Mouse (Mus musculus): Measurements from ENCODE around the gene Wfdc17. TPM values are rescaled to one million over a fixed set of nuclear protein-coding genes. Genes with fewer than 3 reads are reported as not detected.
A peak's percentile ranks its signal among the peaks of the same experiment; 100 is the strongest.

The Wfdc17 gene
- polyA plus RNA-seq, 1 experiment, result not detected

- H3ac ChIP-seq (ENCODE audit: control insufficient read depth, insufficient read length, low read depth), result no peak overlapping the region
- TF ChIP-seq CTCF (IDR thresholded peaks at IDR 0.05; ENCODE audit: control insufficient read depth, insufficient read depth, insufficient read length) (no peak), USF1 (IDR thresholded peaks at IDR 0.05; ENCODE audit: low read depth) (no peak), CEBPB (IDR thresholded peaks at IDR 0.05; ENCODE audit: low read depth) (no peak), MYOG (IDR thresholded peaks at IDR 0.05; ENCODE audit: control insufficient read depth, extremely low read depth, insufficient read length) (no peak), MAX (IDR thresholded peaks at IDR 0.05) (no peak), FOSL1 (IDR thresholded peaks at IDR 0.05; ENCODE audit: insufficient read depth, low read length, poor library complexity, severe bottlenecking) (no peak), MYOD1 (IDR thresholded peaks at IDR 0.05; ENCODE audit: control insufficient read depth, insufficient read length, low read depth) (no peak)
- H3K4me3 ChIP-seq (ENCODE audit: insufficient read depth, poor library complexity, severe bottlenecking), result no peak overlapping the region
- H3K79me2 ChIP-seq (ENCODE audit: control insufficient read depth, insufficient read depth), result no peaks in the 10 kb centered on the region
- no peaks in the 10 kb centered on the region for H3K79me3 ChIP-seq (ENCODE audit: low read depth)
- peaks cover 30% of the 10 kb centered on the region for H3K27me3 ChIP-seq (ENCODE audit: control insufficient read depth, insufficient read depth, insufficient read length)
- no peaks in the 10 kb centered on the region for H3K36me3 ChIP-seq (ENCODE audit: control insufficient read depth, insufficient read depth)
These were observed 43.8 kb downstream of the Wfdc17 start for GRCm38 (mm10) chr11:83747376-83748265.

GRCm38 (mm10) chr11:83753581-83754181 lies 49.9 kb downstream of the Wfdc17 start, which contains the start of gene Heatr6:
Heatr6 (plus strand) TSS chr11:83753696.
- H3K79me3 ChIP-seq (ENCODE audit: low read depth), result peaks cover 19% of the 10 kb centered on the region
- peaks cover 30% of the 10 kb centered on the region for H3K36me3 ChIP-seq (ENCODE audit: control insufficient read depth, insufficient read depth)
- H3K4me3 ChIP-seq (ENCODE audit: insufficient read depth, poor library complexity, severe bottlenecking), result peak within 1 kb of the TSS; percentile 84
- peaks cover 22% of the 10 kb centered on the region for H3K79me2 ChIP-seq (ENCODE audit: control insufficient read depth, insufficient read depth)
- peak; percentile 18 for TF ChIP-seq MAX (IDR thresholded peaks at IDR 0.05)
- no peak for TF ChIP-seq MYOG (IDR thresholded peaks at IDR 0.05; ENCODE audit: control insufficient read depth, extremely low read depth, insufficient read length)
- no peak for TF ChIP-seq USF1 (IDR thresholded peaks at IDR 0.05; ENCODE audit: low read depth)
- H3K27me3 ChIP-seq (ENCODE audit: control insufficient read depth, insufficient read depth, insufficient read length), result no peaks in the 10 kb centered on the region
- H3ac ChIP-seq (ENCODE audit: control insufficient read depth, insufficient read length, low read depth), result peak within 1 kb of the TSS; percentile 89

GRCm38 (mm10) chr11:83754227-83754626 lies 50.4 kb downstream of the Wfdc17 start:
- Histone ChIP-seq H3ac (ENCODE audit: control insufficient read depth, insufficient read length, low read depth) (peak overlapping the region; percentile 89), H3K36me3 (ENCODE audit: control insufficient read depth, insufficient read depth) (peaks cover 35% of the 10 kb centered on the region), H3K27me3 (ENCODE audit: control insufficient read depth, insufficient read depth, insufficient read length) (no peaks in the 10 kb centered on the region), H3K79me3 (ENCODE audit: low read depth) (peaks cover 19% of the 10 kb centered on the region), H3K79me2 (ENCODE audit: control insufficient read depth, insufficient read depth) (peaks cover 22% of the 10 kb centered on the region), H3K4me3 (ENCODE audit: insufficient read depth, poor library complexity, severe bottlenecking) (peak overlapping the region; percentile 84)
- TF ChIP-seq USF1 (IDR thresholded peaks at IDR 0.05; ENCODE audit: low read depth) (no peak), MYOG (IDR thresholded peaks at IDR 0.05; ENCODE audit: control insufficient read depth, extremely low read depth, insufficient read length) (no peak), CEBPB (IDR thresholded peaks at IDR 0.05; ENCODE audit: low read depth) (no peak), MAX (IDR thresholded peaks at IDR 0.05) (no peak), CTCF (IDR thresholded peaks at IDR 0.05; ENCODE audit: control insufficient read depth, insufficient read depth, insufficient read length) (no peak), MYOD1 (IDR thresholded peaks at IDR 0.05; ENCODE audit: control insufficient read depth, insufficient read length, low read depth) (no peak), FOSL1 (IDR thresholded peaks at IDR 0.05; ENCODE audit: insufficient read depth, low read length, poor library complexity, severe bottlenecking) (no peak)

Other genes starting within 250 kb of the Wfdc17 start
- gene Mmp28, start 240.9 kb upstream of the Wfdc17 start, polyA plus RNA-seq (2012; fragmentation: generic; extraction: Trizol), result 2.3 TPM
- gene Taf15, start 230.9 kb upstream of the Wfdc17 start, polyA plus RNA-seq (2012; fragmentation: generic; extraction: Trizol), result 44.6 TPM
- gene Heatr9, start 181.8 kb upstream of the Wfdc17 start, polyA plus RNA-seq (2012; fragmentation: generic; extraction: Trizol), result not detected
- 0.13 TPM for gene Ccl5, start 173.5 kb upstream of the Wfdc17 start, polyA plus RNA-seq (2012; fragmentation: generic; extraction: Trizol)
- 2.5 TPM for gene Ccl9, start 125.4 kb upstream of the Wfdc17 start, polyA plus RNA-seq (2012; fragmentation: generic; extraction: Trizol)
- gene Ccl6, start 110.9 kb upstream of the Wfdc17 start, polyA plus RNA-seq (2012; fragmentation: generic; extraction: Trizol), result not detected
- not detected for gene Rpl9-ps1, start 58.4 kb upstream of the Wfdc17 start, polyA plus RNA-seq (2012; fragmentation: generic; extraction: Trizol)
- gene Ccl3, start 54.6 kb upstream of the Wfdc17 start, polyA plus RNA-seq (2012; fragmentation: generic; extraction: Trizol), result not detected
- gene Ccl4, start 41.4 kb upstream of the Wfdc17 start, polyA plus RNA-seq (2012; fragmentation: generic; extraction: Trizol), result not detected
- not detected for gene Wfdc18, start 5.0 kb downstream of the Wfdc17 start, polyA plus RNA-seq (2012; fragmentation: generic; extraction: Trizol)
- not detected for gene Wfdc21, start 42.9 kb downstream of the Wfdc17 start, polyA plus RNA-seq (2012; fragmentation: generic; extraction: Trizol)
- gene Heatr6, start 49.7 kb downstream of the Wfdc17 start, polyA plus RNA-seq (2012; fragmentation: generic; extraction: Trizol), result 10.2 TPM
- gene Hnf1b, start 146.1 kb downstream of the Wfdc17 start, polyA plus RNA-seq (2012; fragmentation: generic; extraction: Trizol), result not detected
- gene Ddx52, start 238.1 kb downstream of the Wfdc17 start, polyA plus RNA-seq (2012; fragmentation: generic; extraction: Trizol), result 12.0 TPM